Mouse (Mus musculus): ENCODE results near the gene Ccnyl1.

Gene Ccnyl1

DNA sequence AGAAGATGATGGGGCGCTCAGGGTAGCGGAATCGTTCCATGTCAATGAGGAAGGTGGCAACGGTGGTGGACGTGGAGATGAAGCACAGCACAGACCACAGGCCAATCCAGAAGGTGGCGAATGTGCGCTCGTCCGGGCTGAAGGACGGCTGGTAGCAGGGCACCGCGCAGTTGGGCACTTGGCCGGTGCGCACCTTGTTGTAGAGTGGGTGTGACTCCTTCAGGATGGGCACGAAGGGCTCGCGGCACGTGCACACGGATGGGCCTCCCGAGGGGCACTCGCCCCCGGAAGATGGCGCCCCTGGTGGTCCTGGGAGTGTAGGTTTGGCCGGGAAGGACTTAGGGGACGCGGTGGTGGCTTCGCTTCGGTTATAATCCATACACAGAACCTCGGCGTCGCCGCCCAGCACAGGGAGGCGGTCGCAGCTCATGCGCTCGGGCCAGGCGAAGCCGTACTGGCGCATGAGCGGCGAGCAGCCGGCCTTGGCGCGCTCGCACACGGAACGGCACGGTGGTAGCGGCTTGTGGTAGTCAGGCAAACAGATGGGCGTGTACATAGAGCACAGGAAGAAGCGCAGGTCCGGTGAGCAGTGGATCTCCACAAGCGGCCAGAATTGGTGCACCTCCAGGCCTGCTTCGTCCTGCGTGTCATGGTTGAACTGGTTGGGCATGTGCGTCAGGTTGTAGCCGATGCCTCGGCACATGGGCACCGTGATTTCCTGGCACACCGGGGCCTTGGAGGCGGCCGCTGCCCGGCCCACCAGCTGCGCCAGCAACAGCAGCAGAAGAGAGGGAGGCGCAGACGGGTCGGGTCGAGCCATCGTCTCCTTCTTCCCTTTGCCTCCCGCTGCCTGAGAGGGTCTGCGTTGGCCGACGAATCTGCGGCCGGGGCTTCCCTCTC is 45.8 kb downstream of the Ccnyl1 start:
- in situ Hi-C loops (cut with MboI, MseI): loop anchor here (5.0 to 25.0 kb wide), 2 partner anchors 44 to 251 kb away; partner anchors contain the start of gene Ccnyl1

DNA sequence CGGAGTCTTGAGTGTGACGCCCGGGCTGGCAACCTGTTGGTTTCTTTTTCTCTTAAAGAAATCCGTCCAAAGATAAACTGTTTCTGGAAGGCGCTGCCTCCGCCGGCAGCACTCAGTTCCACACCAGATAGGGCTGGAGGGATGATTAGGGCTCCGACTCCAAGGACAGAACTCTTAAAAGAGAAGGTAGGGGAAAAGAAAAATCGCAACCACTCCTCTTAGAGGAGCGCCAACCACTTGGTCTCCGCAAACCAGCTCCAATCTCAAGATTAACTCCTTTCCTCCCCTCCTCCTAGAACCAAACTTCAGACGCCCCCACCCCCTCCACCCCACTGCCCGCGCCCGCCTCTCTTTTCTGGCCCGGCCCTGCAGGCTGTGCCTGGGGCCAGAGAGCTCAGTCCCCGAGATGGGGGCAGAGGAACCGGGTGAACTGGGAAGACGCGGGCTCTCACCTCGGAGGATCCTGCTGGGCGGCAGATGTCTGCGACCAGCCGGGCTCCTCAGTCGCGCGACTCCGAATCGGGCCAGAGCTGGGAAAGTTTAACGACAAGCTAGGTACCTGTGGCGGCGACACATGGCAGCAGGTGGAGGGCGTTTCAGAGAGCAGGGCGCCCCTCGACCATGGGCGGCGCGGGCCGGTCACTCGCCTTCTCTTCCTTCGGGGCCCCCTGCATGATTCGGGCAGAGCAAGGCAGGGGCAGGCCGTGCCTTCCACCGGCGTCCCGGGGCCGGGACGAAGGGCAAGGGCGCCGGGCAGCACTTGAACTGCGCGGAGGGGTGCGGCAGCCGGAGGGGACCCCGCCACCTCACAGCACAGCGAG is 46.6 kb downstream of the Ccnyl1 start:
- in situ Hi-C loops (cut with MboI, MseI): loop anchor here (5.0 to 25.0 kb wide), 2 partner anchors 45 to 250 kb away; partner anchors contain the start of gene Ccnyl1

DNA sequence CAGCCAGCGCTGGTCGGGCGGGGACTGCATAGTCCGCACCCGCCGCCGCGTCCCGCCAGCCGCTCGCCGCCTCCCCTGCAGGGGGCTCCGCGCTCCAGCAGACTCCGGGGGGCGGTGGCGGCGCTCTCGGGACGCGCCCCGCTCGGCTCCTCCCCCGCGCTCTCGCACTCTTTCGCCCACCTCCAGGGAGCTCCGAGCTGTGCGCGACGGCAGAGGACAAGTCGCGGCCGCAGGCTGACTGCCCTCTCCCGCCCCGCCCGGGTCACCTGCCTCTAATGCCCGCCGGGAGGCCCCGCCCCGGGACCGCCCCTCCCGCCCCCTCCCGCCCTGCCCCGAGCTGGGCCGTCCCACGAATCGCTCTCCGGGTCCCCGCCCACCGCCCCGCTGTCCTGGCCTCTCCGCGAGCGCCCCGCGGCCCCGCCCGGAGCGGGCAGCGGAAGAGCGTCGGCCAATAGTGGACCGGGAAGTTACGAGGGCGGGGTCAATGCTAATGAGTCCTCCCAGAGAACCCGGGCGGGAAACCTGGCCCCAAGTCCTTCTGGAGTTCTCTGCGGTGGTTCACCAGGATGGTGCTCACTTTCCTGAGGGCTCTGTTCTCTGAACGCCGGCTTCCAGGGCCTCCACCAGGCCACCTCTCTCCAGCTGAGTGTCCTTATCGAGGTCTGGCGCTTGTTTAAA is 47.4 kb downstream of the Ccnyl1 start, which contains the start of gene Fzd5:
TSS of gene Fzd5 (minus strand) at position 250 of the 678 bp plus-strand sequence.
- in situ Hi-C loops (cut with MboI, MseI): loop anchor here (5.0 to 25.0 kb wide), 2 partner anchors 45 to 250 kb away; partner anchors contain the start of gene Ccnyl1

DNA sequence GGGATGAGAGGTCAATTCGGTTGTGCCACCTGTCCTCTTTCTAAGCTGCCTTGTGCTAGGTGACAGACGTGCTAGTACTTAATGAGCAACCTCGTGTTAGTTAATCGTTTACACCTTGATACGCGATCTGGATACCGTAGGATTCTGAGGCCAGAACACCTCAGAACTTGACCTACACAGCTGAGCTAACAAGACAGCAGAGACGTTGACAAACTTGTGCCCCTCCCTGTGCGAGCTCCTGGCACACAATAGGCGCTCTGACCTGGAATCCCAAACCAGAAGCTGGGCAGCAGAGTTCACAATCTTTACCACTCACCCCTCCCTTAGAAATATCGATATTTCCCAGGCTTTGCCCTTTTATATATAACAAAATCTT is 47.9 kb downstream of the Ccnyl1 start:
- in situ Hi-C loops (cut with MboI, MseI): loop anchor here (5.0 to 25.0 kb wide), 2 partner anchors 46 to 249 kb away; partner anchors contain the start of gene Ccnyl1

DNA sequence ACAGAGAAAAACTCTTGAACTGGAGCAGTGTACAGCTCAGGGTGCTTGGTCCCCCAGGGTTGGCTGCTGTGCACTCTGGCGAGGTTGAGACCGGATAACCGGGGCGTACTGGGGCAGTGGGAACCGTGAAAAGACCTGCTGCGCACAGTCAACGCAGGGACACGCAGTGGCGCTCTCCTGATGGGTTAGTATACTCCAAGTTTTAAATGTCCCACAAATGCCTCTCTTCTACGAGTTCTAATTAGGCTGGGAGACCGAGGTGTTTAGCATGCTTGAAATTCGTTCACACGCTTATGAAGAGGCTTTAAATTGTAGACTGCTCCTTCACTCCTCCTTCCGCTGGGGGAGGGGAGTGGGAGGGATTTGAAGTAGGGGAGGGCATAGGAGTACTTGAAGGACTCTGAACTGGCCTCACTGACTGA is 48.4 kb downstream of the Ccnyl1 start:
- in situ Hi-C loops (cut with MboI, MseI): loop anchor here (5.0 to 25.0 kb wide), 2 partner anchors 46 to 249 kb away; partner anchors contain the start of gene Ccnyl1

DNA sequence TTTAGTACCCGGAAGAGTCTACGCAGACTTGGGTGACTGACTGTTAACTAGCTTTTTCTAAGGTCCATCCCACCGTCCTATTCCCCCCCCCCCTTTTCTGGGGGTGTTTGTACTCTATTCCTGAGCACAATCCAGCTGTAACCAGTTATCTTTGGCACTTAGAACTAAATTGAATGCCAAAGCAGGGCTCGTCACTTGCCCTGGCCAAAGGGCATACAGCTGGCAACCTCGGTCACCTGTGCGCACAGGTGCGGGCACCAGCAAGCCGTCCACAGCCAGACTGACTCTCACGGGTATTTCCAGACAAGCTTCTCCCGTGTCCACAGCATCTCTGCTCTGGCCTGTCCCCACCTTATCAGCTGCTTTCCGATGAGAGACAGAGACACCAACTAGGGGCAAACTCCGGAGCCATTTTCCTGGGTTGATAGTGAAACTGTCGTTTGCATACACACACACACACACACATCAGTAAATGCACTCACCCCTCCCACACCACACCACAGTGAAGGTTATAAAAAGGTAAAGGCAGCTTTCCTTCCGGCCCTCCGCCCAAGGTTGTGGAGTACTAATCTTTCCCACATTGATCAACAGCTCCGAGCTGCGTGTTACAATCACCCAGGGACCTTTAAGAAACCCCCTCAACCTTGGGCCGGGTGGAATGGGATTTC is 52.6 kb downstream of the Ccnyl1 start:
- in situ Hi-C loops (cut with MboI, MseI): loop anchor here (25.0 kb wide), 1 partner anchor 244 kb away; no protein-coding TSS in a partner anchor

DNA sequence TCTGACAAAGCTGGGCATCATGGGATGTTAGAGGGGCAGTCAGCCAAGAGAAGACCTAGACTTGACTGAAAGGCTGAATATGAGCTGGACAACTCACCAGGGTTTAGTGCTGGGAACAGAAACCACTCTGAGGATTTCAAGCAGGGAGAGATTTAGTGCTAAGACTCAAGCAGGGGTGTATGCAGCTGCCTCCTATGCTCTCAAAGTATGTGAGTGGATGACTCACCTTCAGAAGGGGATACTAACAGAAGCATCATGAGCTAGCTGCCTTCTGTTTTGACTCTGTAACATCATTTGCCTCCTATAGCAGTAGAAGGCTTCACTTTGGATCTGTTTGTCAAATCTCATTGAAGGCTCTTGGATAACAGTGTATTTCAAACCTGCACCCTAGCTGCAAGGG is 54.4 kb downstream of the Ccnyl1 start:
- in situ Hi-C loops (cut with MboI, MseI): loop anchor here (25.0 kb wide), 1 partner anchor 243 kb away; no protein-coding TSS in a partner anchor

DNA sequence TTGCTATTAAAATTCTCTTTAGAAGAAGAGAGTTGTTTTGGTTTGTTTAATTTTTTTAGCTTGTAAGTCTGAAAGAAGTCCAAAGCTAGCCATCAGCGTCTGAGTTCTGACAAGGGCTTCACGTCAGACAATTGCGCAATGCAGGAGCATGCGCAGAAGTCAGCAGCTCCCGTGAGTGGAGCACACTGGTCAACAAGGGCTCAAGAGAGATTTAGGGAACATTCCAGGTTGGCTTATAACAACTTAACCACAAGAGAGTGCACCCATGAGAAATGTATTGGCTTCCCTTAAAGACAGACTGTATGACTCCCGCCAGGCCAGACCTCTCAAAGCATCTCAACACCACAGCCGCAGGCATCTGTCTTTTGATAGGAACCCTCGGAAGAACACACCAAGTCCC is 62.9 kb downstream of the Ccnyl1 start:
- in situ Hi-C loops (cut with MboI, MseI): no loop called here

DNA sequence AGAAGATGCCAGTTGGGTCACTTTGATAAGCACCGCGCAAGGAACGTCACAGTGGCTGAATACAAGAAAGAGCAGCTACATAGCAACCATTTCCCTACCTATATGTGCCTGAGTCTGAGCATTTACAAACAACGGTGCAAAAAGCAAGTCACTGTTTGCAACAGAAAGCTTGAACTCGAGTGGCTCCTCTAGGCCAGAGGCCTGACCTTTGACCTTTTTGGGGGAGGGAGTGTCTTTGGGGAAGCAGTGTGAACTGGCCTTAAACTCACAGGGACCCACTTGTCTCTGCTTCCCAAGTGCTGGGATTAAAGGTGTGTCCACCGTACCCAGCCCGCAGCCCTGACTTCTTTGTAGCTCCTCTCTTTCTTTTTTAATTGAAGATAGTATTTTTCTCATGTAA is 63.4 kb downstream of the Ccnyl1 start:
- in situ Hi-C loops (cut with MboI, MseI): no loop called here

DNA sequence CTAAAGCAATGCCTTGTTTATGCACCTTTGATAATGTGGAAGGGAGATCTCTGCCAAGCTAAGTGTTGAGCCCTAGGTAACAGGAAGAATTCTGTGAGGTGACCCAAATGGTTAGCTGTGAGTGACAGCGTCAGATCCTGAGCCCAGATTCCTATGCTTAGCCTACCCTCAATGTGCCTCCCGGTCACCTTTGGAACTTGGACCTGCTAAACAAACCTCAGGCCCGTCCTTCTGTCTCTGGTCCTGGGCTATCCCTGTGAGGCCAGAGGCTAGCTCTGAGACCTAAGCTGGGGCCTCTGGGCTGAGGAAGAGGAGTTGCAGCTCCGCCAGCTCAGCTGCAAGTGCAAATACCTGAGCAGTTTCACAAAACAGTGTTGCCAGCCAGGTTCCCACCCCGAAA is 64.4 kb downstream of the Ccnyl1 start:
- in situ Hi-C loops (cut with MboI, MseI): no loop called here

DNA sequence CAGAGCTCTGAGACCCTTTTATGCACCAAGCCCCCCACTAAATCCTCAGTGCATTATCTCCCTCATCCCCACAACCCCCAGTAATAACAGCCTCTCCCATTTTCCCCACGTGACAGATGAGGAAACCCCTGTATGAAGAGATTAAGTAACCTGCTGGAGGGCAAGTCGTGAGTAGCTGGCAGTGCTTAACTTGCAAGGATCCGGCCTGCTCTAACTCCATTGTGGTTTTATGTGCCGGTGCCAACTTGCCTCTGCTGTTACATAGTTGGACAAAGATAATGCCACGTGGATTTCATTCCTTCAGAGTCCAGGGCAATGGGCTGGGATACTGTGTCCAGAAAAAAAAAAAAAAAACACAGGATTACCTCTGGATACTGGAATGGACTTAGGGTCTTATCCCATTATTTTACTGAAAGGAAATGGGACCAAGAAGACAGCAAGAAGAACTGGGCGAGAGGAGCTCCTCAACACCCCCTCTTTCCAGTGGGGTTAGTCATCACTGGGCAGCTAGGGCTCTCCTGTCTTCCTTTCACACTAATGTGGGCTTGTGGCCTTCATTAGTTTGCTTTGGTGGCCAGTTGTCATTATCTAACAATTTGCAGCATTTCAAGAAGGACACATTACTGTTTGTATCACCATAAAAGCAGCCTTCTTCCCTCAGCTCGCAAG is 65.8 kb downstream of the Ccnyl1 start:
- in situ Hi-C loops (cut with MboI, MseI): no loop called here

DNA sequence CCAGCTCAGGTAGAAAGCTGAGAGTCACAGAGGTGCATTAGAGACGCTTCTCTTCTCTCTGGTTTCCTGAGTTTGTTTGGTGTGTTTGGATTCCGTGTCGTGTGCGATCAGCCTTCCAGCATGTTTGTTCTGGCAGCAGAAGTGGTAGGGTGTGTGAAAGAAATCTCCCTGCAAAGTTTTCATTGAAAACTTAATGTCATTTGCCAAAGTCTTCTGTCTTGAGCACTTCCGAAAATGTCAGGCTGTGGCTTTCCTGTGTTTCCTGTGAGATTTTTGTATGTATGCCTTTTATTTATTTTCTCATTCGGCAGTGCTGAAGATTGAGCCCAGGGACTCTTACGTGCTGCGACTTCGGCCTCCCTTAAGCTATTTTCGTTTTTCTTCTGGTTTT is 66.4 kb downstream of the Ccnyl1 start:
- in situ Hi-C loops (cut with MboI, MseI): no loop called here

DNA sequence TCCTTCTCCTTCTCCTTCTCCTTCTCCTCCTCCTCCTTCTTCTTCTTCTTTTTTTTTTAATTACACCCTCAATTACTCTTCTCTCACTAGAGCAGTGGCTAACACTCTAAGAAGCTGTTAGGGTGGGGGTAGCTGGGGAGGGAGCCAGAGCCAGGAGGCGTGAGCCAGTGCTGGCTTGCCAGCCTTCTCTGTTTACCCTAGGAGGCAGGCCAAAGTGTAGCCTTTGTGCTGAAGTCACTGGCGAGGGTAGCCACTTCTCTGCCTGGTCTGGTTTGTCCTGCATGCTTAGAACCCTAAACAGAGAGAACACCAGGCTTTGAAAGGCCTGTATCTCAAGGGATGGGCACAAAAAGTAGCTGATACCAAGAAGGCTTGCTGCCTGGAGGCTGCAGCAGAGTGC is 67.0 kb downstream of the Ccnyl1 start:
- in situ Hi-C loops (cut with MboI, MseI): no loop called here

DNA sequence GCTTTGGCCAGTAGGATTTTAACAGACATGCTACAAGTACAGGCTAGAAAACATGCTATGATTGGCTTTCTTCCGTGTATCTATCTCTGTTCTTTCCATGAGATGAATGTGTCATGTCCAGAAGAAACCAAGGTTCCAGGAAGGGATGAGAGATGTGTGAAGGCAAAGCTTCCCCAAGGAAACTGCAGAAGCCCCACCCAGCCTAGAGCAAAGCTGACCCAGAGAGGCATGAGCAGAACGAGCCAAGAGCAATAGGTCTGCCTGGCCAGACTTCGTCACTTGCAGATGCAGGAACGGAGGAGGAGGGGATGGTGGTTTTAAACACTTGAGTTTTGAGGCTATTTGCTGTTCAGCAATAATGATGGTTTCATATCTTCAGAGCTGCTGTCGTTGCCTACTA is 67.5 kb downstream of the Ccnyl1 start:
- in situ Hi-C loops (cut with MboI, MseI): no loop called here

DNA sequence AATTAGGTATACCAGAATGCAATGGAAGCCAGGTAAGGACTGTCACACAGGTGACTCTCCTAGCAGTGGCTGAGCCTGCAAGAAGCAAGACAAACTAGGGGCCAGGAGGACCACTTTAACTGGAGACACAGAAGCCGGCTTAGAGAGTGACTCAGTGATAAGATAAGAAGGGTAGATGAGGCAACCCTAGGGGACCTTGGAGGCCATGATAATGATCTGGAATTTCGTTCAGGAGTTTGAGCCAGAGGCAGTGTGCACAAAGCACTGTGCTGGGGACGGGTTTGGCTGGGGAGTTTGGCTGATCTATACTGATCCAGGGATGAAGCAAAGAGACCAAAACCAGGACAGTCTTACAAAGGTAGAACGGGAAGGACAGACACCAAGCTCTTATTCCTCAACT is 71.4 kb downstream of the Ccnyl1 start:
- in situ Hi-C loops (cut with MboI, MseI): no loop called here

DNA sequence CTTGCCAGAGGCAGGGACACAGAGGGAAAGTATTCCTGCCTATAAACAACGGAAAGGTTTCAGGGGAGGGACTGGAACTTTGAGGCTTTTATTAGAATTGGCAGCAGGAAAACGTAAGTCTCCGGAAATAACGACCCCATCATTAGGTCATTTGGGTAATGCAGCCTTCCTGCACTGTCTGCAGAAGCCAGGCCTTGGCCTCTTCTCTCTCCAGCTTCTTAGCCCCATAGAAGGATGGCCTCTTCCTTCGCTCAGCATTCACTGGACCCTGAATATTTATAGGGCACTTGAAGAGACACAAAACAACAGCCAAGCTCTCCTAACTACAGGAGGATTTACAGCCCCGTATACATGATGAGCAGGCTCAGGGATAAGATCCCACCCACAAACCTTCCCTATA is 79.9 kb downstream of the Ccnyl1 start:
- in situ Hi-C loops (cut with MboI, MseI): no loop called here

DNA sequence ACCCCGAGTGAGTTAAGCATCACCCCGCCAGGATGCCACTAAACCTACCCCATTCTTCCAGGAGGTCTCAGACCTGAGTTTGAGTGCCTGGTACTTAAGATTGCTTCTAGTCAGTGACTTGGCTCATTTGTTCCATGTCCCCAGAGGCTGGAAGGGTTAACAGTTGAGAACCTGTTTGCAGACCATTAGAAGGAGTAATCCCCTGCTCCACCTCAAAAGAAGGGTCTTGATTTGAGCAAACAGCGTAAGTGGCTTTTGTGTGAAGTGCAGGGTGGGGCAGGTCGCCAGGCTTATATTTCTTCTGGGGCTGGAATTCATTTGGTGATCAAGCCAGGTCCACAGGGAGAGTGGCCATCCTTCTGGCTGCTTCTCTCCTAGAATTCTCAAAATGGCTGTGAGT is 83.0 kb downstream of the Ccnyl1 start:
- in situ Hi-C loops (cut with MboI, MseI): no loop called here
